Comparison of ENCODE assay signal across 8 mouse cellular contexts in the genomic region with DNA sequence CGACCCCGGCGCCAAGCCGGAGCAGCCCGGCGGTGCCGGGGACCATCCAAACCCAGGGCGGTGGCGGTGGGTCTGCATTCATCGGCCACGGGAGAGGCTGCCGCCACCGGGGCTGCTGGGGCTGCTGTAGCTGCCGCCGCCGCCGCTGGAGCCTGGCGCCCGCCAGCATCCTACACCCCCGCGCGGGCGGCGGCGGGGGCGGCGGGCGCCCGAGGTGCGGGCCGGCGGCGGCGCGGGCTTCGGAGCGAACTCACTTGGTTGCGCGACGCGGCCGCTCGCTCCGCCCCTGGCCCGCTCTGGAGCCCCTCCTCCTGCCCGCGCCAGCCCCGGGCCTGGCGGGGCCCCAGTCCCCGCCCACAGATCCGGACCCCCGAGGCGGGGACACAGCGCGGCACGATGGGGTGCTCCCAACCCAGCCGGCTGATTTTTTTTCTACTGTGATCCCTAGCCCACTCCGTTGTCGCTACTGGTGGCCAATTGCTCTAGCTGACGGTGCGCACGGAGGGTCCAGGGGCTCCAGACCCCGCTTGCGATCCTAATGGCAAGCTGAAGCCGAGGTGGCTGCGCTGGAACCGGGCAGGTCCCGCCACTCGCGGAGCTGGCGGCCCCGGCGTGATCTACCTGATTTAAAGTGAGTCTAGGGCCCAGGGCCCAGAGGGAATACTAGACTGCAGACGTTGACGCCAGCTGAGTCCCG. TPM values are rescaled to one million over a fixed set of nuclear protein-coding genes. Genes with fewer than 3 reads are reported as not detected.
DNase-seq lines count a peak whose midpoint lies in the region; ATAC-seq and TF ChIP-seq lines count a peak whose summit lies in the region.

A gene (minus strand): TSS at position 246 of the 697 bp plus-strand sequence.

- peak within 1 kb of the TSS; percentile 57 for H3K4me3 ChIP-seq in layer of hippocampus, adult 2 months
- peak within 1 kb of the TSS; percentile 60 for H3K4me3 ChIP-seq in forebrain, embryonic 14.5 days (ENCODE audit: low read depth, low read length)
- H3K4me3 ChIP-seq in neural tube, embryonic 14.5 days (ENCODE audit: low read depth, low read length): peak within 1 kb of the TSS; percentile 68

- H3K9me3 ChIP-seq in forebrain, embryonic 14.5 days (replicated peaks; ENCODE audit: control insufficient read depth, low read length): no peaks in the 10 kb centered on the region
- H3K9me3 ChIP-seq in neural tube, embryonic 14.5 days (ENCODE audit: control insufficient read depth, low read length): no peaks in the 10 kb centered on the region

- peak within 1 kb of the TSS; percentile 65 for H3K9ac ChIP-seq in forebrain, embryonic 14.5 days (ENCODE audit: low read length)
- peak within 1 kb of the TSS; percentile 79 for H3K9ac ChIP-seq in neural tube, embryonic 14.5 days (replicated peaks; ENCODE audit: low read depth, low read length)

- under 1% methylated on average over 58 of the region's 76 CpGs for WGBS in forebrain, embryonic 14.5 days
- WGBS in neural tube, embryonic 14.5 days: under 1% methylated on average over 45 of the region's 76 CpGs

- H3K27me3 ChIP-seq in forebrain, embryonic 14.5 days (replicated peaks; ENCODE audit: control insufficient read depth, insufficient read depth, low read length): 0 out of 2 replicates have a peak, but pooled peaks cover 12% of the 10 kb centered on the region
- peaks cover 5% of the 10 kb centered on the region; the same call in 1 of the 2 replicates for H3K27me3 ChIP-seq in neural tube, embryonic 14.5 days (ENCODE audit: control insufficient read depth, insufficient read depth, low read length)

- no peak for DNase-seq in layer of hippocampus, adult 2 months (ENCODE audit: low spot score in 2 of 2)
- DNase-seq in layer of hippocampus, adult 18-20 months (ENCODE audit: low spot score in 2 of 2): no peak
- DNase-seq in cerebellum, adult 8-10 months: peak; percentile 22
- DNase-seq in forebrain, embryonic 14.5 days (ENCODE audit: low spot score): peak; percentile 73
- DNase-seq in left cerebral cortex, postnatal 4 days: peak; percentile 52
- DNase-seq in adrenal gland, adult 8-10 months: no peak

- ATAC-seq in forebrain, embryonic 14.5 days: peak; percentile 89
- ATAC-seq in neural tube, embryonic 14.5 days (ENCODE audit: low read depth): peak; percentile 86
- no peak for ATAC-seq in erythroblast, adult 5-6 weeks (replicated peaks; ENCODE audit: low FRiP score, poor library complexity, severe bottlenecking)

- peak within 1 kb of the TSS; percentile 71; the same call in 1 of the 2 replicates for H3K27ac ChIP-seq in layer of hippocampus, adult 2 months
- no peak within 1 kb of the TSS for H3K27ac ChIP-seq in forebrain, embryonic 14.5 days (ENCODE audit: low read depth, low read length)
- peak within 1 kb of the TSS; percentile 77 for H3K27ac ChIP-seq in neural tube, embryonic 14.5 days (ENCODE audit: low read depth, low read length)

- H3K4me1 ChIP-seq in forebrain, embryonic 14.5 days (ENCODE audit: control insufficient read depth, insufficient read depth, low read length): peaks cover 7% of the 10 kb centered on the region; the same call in 1 of the 2 replicates
- H3K4me1 ChIP-seq in neural tube, embryonic 14.5 days (ENCODE audit: control insufficient read depth, insufficient read depth, low read length): 0 out of 2 replicates have a peak, but pooled peaks cover 7% of the 10 kb centered on the region

- intact Hi-C loops in left cerebral cortex, postnatal 4 days (cut with DNase I): loop anchor here (10.0 kb wide), 3 partner anchors 427 to 913 kb away; no protein-coding TSS in a partner anchor

- H3K4me2 ChIP-seq in forebrain, embryonic 14.5 days (ENCODE audit: low read length): peak within 1 kb of the TSS; percentile 99
- peak within 1 kb of the TSS; percentile 95 for H3K4me2 ChIP-seq in neural tube, embryonic 14.5 days (ENCODE audit: low read depth, low read length)

- TF ChIP-seq CTCF in layer of hippocampus, adult 2 months (conservative IDR thresholded peaks at IDR 0.05): no peak

- H3K36me3 ChIP-seq in forebrain, embryonic 14.5 days (ENCODE audit: control insufficient read depth, insufficient read depth, low read length): no peaks in the 10 kb centered on the region
- no peaks in the 10 kb centered on the region for H3K36me3 ChIP-seq in neural tube, embryonic 14.5 days (ENCODE audit: control insufficient read depth, insufficient read depth, low read length)

RNA-seq across cellular contexts. Expression of the gene that starts here (rescaled TPM):
- total RNA-seq in layer of hippocampus, adult 2 months (2021): 10 to 100 TPM in 1 of 2 experiments, 1 to 10 TPM in 1; 9.7 to 11.4 TPM
- total RNA-seq in layer of hippocampus, adult 18-20 months (2021): 10 to 100 TPM in 1 of 2 experiments, 1 to 10 TPM in 1; 9.8 to 14.5 TPM
- 5.6 and 9.6 TPM in 2 replicates for polyA plus RNA-seq in forebrain, embryonic 14.5 days (2014; fragmentation: Nextera tagmentation; extraction: Ambion mirVana)
- total RNA-seq in left cerebral cortex, postnatal 4 days (2021): 10 to 100 TPM; 24.0 to 25.4 TPM
- 47.9 and 50.6 TPM in 2 replicates for polyA plus RNA-seq in neural tube, embryonic 14.5 days (2014; fragmentation: Nextera tagmentation; extraction: Ambion mirVana)
- total RNA-seq in erythroblast, adult 5-6 weeks (2015; ENCODE audit: low replicate concordance): not detected in 2 replicates
- 1.5 TPM in 1 of 2 replicates, not detected in the other for total RNA-seq in erythroblast, adult 5-6 weeks (2017; ENCODE audit: low replicate concordance)
- under 1 TPM in 2 of 4 experiments, not detected in 2; 0.18 to 0.22 TPM for total RNA-seq in adrenal gland, adult 8-10 months (2022)

Comparison
In these comparisons a context has a peak if more than half of its experiments do, and no peak if none do; other contexts are left out.
1. RNA of the gene that starts here (total RNA-seq): 24.0 to 25.4 TPM in left cerebral cortex, postnatal 4 days, 9.8 to 14.5 TPM in layer of hippocampus, adult 18-20 months and 9.7 to 11.4 TPM in layer of hippocampus, adult 2 months; 1.5 TPM in erythroblast, adult 5-6 weeks and 0.18 to 0.22 TPM in adrenal gland, adult 8-10 months; every median in the first group is over 4 times any median in the second.
2. DNase-seq: peak in cerebellum, adult 8-10 months (single experiment), forebrain, embryonic 14.5 days (single experiment) and left cerebral cortex, postnatal 4 days (single experiment); none in layer of hippocampus, adult 2 months (0 of 2), layer of hippocampus, adult 18-20 months (0 of 2) and adrenal gland, adult 8-10 months (single experiment).
3. Peak in every context shown above with its lines, with median percentiles within 50 percentile points of each other: H3K4me3 ChIP-seq.